Mouse (Mus musculus): ENCODE measurements around the gene Gucy2g.

GRCm38 (mm10) chr19:55266786-55267185 is 25.8 kb upstream of the Gucy2g start:
- TF ChIP-seq CTCF (IDR thresholded peaks at IDR 0.05; ENCODE audit: low read depth) (no peak), EP300 (IDR thresholded peaks at IDR 0.05; ENCODE audit: low read depth) (no peak)

Measured in heart, postnatal 0 days (tissue).